Mouse (Mus musculus): ENCODE data around the gene Cbr3.

DNA sequence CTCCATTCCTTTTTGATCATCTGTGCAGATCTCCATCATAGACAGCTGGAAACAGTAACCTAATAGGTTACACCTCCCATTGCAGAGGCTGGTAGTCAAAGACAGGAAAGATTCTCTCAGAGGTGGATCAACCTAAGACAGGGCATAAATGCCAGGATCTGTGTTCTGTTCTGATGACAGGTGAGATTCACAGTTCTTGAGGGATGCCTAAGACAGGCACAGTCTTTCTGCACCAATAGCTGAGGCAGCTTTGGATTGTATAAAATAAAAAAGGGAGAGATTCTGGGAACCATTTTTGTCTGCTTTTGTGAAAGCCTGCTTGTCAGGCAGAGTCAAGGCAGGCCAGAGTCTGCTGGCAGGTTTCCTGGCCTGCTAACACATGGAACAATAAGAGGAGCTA is 15.0 kb upstream of the Cbr3 start:
- no peak for TF ChIP-seq CTCF (IDR thresholded peaks at IDR 0.05; ENCODE audit: extremely low read depth, insufficient read depth, insufficient read length, insufficient replicate concordance)
- TF ChIP-seq POLR2A (IDR thresholded peaks at IDR 0.05; ENCODE audit: low read depth, low read length): no peak

All from spleen, adult 2 months (tissue).